Mouse (Mus musculus): ENCODE results near the gene Pdxk.

DNA sequence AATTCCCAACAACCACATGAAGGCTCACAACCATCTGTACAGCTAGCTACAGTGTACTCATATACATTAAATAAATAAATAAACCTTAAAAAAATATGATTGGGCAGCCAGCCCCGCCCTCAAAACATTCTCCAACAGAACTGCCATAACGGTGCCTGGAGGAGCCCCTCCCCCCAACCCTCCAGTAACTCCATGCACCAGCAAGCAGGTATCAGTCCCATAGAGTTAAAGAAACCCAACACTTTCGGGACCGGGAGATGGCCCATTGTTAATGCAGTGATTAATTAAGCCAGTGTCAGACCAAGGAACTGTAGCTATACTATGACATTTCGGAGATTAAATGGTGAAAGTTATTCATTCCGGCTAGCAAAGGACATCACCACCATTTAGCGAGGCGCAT is 52.9 kb downstream of the Pdxk start:
- no peak for TF ChIP-seq POLR2A (IDR thresholded peaks at IDR 0.05; ENCODE audit: control insufficient read depth, low read depth, low read length)
- no peak for TF ChIP-seq CTCF (IDR thresholded peaks at IDR 0.05; ENCODE audit: control insufficient read depth, insufficient read depth, insufficient replicate concordance, low read depth, low read length)
